Mouse (Mus musculus): Measurements from ENCODE around the gene Ets1. TPM values are rescaled to one million over a fixed set of nuclear protein-coding genes. Genes with fewer than 3 reads are reported as not detected.
A peak's percentile ranks its signal among the peaks of the same experiment; 100 is the strongest.

Ets1 gene
- total RNA-seq, 2 experiments from 2014 or later = 19.0 to 20.1 TPM

DNA sequence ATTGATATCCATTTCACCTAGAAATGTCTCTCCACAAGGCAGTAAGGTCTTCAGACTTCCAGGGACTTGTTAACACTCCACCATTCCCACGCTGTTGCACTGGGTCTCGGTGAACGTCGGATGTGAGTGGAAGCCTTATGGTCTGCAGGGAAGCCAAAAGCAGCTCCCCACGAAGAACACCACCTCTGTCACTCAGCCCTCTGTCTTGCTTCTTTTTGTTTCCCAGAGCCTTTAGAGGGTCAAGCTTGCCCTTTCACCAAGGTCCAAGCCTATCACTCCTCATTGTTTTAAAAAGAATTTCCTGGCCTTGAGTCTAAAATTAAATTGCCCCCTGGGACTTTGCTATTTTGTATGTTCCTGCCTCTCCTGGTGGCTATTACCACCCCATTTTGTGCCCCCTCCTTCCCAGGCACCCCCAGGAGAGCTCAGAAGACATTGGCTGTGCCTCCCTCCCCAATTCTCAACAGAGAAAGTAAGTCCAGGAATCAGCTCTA is 20.4 kb downstream of the Ets1 start:
- DNase-seq (ENCODE audit: low spot score in 2 of 2) = no peak
- intact Hi-C loops (cut with DNase I) = no loop called here

DNA sequence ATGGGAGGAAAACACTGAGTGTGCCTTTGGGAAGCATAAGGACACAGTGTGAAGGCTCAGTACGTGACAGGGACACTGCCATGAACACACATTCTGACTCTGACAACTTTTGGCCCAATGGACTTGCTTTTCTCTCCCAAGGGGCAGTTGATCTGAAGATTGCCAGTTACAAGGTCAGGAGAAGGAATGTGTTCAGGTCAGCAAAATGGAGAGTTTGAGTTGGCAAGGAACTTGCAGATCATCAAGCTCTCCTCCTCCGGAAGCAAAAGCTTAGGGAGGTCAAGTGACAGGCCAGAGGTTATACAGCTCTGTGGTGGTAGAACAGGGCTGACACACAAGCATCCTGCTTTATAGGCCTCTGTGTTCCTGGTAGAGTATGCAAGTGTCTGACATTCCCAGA is 21.1 kb downstream of the Ets1 start:
- intact Hi-C loops (cut with DNase I) = no loop called here
- DNase-seq (ENCODE audit: low spot score in 2 of 2) = no peak

DNA sequence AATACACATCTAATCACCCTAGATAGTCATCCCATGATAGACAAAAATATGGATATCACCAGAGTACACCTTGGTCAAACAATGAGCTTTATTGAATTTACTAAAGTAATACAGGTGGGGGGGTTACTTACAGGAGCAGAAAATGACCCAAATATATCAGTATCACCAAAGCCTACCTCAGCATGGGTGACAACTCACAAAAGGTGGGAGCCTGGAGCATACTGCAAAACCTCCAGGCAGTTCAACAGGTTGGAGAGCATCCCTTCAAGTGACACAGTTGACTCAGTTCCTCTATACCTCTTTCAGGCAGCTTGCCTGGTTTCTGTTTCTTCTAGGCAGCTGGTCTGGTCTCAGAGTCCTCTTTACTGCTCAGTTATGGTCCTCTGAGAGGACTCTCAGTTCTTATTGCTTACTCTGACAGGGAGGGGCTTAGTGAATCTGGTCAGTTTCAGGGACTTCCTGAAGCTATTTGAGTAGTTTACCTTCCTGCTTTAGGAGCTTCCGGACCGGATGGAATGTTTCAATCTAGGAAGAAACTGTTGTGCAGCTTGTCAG is 24.5 kb downstream of the Ets1 start:
- no peak for DNase-seq (ENCODE audit: low spot score in 2 of 2)
- intact Hi-C loops (cut with DNase I) = no loop called here

DNA sequence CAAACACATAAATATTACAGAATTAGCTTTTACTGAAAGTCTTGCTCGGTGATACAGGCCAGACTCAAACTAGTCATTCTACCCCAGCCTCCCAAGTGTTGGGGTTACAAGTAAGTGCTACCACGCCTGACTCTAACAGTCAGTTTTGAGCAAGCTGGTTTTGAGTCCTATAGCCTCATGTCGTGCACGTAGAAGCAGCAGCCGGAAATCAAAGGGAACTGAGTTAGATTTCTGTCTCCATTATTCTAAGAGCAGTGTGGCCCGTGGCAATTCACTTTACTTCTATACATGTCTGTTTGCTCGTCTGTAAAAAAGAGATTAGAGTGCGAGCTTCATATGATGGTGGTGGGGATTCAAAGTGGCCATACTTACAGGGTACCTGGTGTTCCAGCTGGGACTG is 25.1 kb downstream of the Ets1 start:
- intact Hi-C loops (cut with DNase I) = no loop called here
- DNase-seq (ENCODE audit: low spot score in 2 of 2) = no peak

DNA sequence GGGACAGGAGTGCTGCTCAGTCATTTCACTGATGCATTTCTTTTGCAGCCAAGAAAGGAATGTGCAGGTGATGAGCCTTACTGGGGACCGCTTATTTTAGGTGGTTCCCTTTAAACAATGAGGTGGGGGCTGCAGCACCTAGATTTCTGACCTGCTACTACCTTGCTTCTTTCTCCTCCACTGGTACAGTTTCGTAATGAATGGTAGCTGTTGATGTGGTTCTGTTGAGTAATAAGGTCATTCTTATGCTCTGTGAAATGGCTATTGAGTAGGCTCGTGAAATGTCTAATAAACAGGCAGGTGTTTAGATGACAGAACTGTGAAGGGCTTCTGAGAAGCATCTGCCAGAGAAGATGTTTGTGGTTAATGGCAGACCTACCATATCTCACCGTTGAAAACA is 25.5 kb downstream of the Ets1 start:
- intact Hi-C loops (cut with DNase I) = no loop called here
- no peak for DNase-seq (ENCODE audit: low spot score in 2 of 2)

- DNase-seq (ENCODE audit: low spot score in 2 of 2) = no peak
- intact Hi-C loops (cut with DNase I) = no loop called here
These were observed 30.8 kb downstream of the Ets1 start for GRCm38 (mm10) chr9:32666611-32667517.

- intact Hi-C loops (cut with DNase I) = no loop called here
- DNase-seq (ENCODE audit: low spot score in 2 of 2) = no peak
These were observed 31.5 kb downstream of the Ets1 start for GRCm38 (mm10) chr9:32667518-32667908.

DNA sequence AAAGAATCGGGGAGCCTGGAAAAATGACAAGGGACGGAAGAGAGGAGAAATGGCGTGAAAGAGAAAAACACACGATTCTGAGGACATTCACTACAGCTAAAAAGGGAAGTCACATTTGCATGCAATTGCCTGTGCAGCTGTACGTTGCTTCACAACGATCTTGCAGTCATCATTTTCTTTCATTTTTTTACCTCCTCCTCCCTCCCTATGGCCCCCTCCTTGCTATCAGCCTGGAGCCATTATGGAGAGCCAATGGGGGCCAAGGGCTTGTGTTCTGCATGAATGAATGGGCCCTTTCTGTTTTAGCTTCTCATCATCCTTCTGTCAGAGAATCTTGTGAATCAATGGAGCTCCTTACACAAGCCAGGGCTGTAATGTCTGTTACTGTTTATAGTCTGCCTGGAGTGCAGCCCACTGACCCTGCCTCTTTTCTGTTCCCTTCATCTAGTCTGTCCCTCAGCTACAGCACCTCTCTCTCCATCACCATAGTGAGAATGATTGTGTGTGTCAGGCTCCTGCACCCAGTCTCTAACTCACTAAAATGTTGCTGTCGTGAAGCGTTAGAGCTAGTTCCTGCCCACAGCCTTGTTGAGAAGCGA is 32.2 kb downstream of the Ets1 start:
- peak in 1 of 2 experiments; percentile 43 for DNase-seq (ENCODE audit: low spot score in 2 of 2)
- intact Hi-C loops (cut with DNase I) = no loop called here

DNA sequence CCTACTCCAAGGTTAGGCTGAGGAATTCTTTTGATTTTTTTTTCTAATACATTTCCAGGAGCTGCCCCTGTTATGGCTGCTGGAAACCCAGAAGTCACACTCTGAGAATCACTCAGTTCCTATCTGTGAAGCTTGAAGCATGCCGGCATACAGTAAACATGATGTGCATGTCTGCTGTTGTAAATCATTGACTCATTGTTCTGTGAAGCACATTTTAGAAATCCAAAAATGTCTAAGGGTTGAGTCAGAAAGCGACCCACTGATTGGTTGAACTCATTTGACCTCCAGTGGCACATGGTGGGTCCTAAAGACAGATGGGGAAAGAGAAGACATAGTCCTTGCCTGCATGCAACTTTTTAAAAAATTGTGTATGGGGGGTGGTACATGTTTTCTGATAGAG is 33.4 kb downstream of the Ets1 start:
- intact Hi-C loops (cut with DNase I) = no loop called here
- no peak for DNase-seq (ENCODE audit: low spot score in 2 of 2)

GRCm38 (mm10) chr9:32671970-32672859 is 36.2 kb downstream of the Ets1 start:
- DNase-seq (ENCODE audit: low spot score in 2 of 2) = peak; percentile 20 to 22
- intact Hi-C loops (cut with DNase I) = no loop called here

DNA sequence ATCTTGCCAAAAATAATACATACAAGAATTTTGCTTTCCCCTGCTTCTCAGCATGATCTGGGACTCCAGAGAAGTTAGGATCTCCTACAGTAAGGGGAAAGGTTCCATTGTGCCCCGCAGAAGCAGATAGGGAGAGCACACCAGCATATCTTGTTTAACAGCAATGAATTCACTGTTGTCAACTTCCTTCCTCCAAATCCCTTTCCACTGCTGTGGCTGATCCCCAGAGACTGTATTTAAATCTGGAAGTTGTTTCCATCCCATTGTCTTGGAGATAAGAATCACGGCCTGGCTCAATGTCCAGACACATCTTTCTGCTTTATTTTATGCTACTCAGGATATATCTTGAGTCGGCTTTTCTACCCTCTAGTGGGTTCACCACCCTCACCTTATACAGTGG is 37.9 kb downstream of the Ets1 start:
- intact Hi-C loops (cut with DNase I) = no loop called here
- no peak for DNase-seq (ENCODE audit: low spot score in 2 of 2)

DNA sequence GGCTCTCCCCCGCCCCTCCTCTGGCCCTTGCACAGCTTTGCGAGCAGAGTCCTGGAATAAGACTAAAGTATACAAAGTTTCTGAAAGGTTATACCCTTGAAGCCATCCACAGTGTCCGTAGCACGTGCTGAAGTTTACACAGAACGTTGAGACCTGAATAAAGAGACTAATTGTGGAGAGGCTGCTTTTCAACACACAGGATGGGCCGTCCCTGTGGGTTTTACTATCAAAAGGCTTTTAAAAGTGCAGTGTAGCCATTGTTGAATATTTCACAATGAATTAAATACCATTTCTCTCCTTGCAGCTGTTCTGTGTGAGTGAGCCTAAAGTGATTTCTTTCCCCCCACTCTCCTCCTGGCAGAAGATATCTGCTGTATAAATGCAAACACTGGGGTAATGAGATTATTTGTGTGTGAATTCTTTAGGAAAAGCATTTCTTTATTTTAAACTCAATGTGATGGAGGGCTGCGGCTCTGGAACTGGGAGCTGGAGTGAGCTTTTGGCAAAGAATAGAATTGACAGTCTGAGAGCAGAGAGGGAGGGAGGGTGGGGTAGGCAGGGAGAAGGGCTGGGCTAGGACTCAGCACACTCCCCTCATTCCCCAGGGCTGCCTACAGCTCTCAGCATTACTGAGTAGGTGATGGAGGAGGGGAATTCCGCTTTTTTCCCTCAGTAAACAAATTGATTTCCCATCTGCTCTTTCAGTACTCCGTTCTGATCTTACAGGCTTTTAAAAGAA is 39.8 kb downstream of the Ets1 start:
- DNase-seq (ENCODE audit: low spot score in 2 of 2) = no peak
- intact Hi-C loops (cut with DNase I) = no loop called here

DNA sequence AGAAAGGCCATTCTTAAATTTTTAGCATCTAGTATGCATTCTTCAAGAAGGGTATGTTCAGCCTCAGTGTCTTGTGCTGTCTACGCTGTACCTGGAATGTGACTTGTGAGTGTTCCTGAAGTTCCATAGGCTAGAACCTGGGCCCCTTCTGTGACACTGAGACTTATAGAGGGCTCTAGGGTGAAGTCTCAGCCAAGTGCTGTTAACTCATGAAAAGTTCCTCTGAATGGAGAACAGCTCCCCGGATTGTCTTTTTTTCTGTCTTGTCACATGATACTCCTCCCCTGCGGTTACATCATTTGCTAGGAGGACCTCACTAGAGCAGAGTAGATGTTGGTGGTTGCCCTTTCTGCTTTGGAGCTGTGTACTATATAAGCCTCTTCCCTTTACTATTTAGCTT is 40.5 kb downstream of the Ets1 start:
- intact Hi-C loops (cut with DNase I) = no loop called here
- DNase-seq (ENCODE audit: low spot score in 2 of 2) = no peak

GRCm38 (mm10) chr9:32677646-32678045 is 41.6 kb downstream of the Ets1 start:
- intact Hi-C loops (cut with DNase I) = no loop called here
- no peak for DNase-seq (ENCODE audit: low spot score in 2 of 2)

DNA sequence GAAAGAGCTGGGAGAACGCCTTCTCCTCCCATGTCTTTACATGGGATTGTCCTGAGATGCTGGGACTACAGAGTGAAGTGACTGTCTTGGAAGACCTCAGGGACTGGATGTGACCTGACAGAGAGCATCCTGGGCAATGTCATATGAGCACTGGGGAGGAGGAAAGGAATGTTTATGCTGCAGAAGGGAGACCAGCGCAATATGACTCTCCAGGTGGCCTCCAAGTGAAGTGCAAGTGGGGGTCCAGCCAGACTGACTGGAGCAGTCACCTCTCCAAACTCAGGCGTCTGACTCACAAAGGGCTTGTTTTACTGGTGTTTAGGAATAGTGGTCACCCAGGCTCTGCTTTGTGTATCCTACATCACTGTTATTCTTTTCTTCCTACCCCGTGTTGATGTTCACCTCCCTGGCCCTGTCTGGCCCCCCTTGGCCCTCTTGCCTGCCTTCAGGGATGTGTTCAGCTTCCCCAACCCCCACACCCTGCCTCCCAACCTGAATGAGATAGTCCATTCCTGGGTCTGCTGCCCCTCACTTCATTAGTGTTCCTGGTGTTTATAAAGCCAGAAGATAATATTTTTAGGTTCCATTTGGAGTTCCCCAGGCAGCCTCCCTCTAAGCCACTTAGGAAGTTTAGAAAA is 42.2 kb downstream of the Ets1 start:
- DNase-seq (ENCODE audit: low spot score in 2 of 2) = no peak
- intact Hi-C loops (cut with DNase I) = no loop called here

DNA sequence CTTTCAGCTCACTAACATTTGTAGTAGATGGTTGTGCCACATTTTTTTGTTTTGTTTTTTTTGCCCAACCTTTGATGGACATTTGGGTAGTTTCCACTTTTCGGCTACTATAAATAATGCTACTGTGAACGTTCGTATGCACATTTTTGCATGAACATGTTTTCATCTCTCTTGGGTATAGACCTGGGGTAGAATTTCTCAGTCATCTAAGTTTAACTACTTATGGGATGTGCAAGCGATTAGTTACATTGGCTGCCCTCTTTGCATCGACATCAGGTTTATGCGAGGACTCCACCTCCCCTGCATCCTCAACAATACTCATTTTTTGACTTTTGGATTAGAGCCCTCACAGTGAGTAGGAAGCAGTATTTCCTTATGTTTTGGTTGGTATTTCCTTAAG is 43.5 kb downstream of the Ets1 start:
- no peak for DNase-seq (ENCODE audit: low spot score in 2 of 2)
- intact Hi-C loops (cut with DNase I) = no loop called here

GRCm38 (mm10) chr9:32680201-32680600 is 44.2 kb downstream of the Ets1 start:
- intact Hi-C loops (cut with DNase I) = no loop called here
- DNase-seq (ENCODE audit: low spot score in 2 of 2) = no peak

DNA sequence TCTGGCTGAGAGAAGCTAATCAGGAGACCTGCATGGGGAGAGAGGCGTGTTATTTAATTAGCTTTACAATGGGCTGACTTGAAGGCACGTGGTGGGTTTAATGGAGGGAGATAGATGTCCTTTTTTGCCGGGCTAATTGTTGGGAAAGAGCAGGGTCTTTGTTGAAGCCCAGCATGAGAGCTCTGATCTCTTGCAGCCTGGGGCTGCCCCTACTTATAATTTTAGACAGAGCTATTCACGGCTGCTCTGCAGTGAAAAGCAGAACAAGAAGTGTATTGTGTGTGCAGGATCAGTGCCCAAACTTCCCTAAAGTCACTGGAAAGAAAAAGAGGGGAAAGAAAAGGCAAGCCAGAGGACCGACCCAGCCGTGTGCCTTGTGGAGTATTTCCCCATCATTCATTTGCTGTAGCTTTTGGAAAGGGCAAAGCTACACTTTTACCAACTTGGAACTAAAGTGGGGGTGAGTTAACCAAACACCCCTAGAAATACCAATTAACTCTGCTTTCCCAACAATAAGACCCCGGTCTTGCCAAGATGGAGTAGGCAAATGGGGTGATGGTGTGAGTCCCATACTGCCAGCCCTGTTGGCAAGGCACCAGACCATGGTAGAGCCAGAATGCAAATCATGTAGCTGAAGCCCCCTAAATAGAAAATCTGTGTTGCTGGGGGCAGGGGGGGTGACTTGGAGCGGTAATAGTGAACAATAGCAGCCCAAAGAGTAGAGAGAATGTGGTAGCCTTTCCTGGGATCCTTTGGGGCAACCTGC is 50.0 kb downstream of the Ets1 start:
- DNase-seq (ENCODE audit: low spot score in 2 of 2) = no peak

More for the DNA sequence above, 50.0 kb downstream of the Ets1 start:
- intact Hi-C loops (cut with DNase I) = no loop called here
